Mouse (Mus musculus) c-Kit-positive CD71-negative TER-119-negative erythroid progenitor cells, embryonic 14.5 days (primary cell): Measurements from ENCODE around the gene Cdk14.

ENCODE experiments used
- DNase-seq: peaks from one replicate; pipeline ENCODE4 v3.0.0-alpha.2; 2013; ENCODE audit warnings: low read depth

Cdk14 gene

GRCm38 (mm10) chr5:4893852-4894207 is 526.3 kb downstream of the Cdk14 start:
- no peak for DNase-seq

DNA sequence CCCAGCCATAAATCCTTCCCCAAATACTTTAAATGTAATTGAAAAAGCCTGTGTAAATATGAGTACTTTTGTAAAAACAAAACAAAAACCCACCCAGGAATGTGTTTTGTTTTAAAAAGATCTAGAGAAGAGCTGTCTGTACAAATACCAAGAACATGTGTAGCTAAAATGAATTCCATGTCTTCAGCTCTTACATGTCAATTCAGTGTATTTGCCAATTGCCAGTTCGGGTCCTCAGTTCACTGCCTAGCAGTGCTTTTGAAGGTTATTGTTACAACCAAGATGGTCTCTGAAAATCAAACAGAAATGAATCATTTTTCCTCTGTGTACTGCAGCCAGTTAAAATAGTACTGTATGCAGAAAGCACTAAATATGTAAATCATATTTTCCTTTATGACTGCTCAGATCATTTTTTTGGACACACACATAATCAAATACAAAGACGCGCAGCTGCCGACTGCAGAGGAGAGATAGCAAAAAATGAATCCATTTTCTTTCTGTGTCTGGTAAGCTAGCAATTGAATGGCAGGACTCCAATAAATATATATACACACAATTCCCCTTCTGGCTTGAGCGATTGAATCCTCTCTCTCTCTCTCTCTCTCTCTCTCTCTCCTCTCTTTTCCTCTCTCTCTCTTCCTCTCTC is 526.8 kb downstream of the Cdk14 start:
- no peak for DNase-seq

- no peak for DNase-seq
These were observed 527.4 kb downstream of the Cdk14 start for GRCm38 (mm10) chr5:4892734-4893133.

GRCm38 (mm10) chr5:4891862-4892704 is 528.0 kb downstream of the Cdk14 start:
- no peak for DNase-seq

DNA sequence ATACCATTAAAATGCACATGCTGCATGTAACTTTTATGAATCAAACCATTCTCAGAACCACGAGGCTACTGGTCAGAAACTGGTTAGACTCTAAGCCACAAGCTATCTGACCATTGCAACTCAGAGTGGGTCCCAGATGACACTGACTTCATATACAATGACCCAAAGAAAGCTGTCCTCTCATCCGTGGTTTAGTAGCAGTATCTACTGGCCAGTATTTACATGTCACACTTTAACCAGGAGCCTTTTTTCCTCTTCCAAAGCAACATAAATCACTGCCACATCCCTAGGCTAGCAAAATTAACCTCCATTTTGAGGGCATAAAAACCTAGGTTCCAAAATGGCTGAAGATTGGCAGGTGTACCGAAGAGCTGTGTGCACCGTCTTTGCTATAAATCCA is 533.0 kb downstream of the Cdk14 start:
- DNase-seq = no peak

- no peak for DNase-seq
These were observed 537.3 kb downstream of the Cdk14 start for GRCm38 (mm10) chr5:4882841-4883240.

GRCm38 (mm10) chr5:4880331-4880730 is 539.8 kb downstream of the Cdk14 start:
- no peak for DNase-seq

DNA sequence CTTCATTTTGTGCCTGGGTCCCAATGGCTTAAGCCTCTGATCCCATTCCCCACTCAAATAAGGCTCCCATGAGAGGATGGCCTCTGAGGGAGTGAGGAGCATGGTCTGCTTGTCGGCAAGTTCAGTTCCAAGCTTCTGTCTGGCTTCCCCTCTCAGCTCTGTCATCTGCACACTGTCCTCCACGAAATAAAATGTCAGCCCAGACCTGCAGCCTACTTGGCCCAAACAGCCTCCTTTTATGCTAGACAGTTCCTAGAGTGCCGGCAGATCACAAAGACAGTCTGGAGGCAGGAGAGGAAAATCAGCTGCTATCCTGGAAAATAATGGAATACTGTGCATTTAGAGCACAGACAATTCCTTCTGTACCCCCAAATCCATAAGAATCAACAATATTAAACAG is 541.2 kb downstream of the Cdk14 start:
- DNase-seq = no peak

- DNase-seq = no peak
These were observed 542.5 kb downstream of the Cdk14 start for GRCm38 (mm10) chr5:4877638-4878037.

DNA sequence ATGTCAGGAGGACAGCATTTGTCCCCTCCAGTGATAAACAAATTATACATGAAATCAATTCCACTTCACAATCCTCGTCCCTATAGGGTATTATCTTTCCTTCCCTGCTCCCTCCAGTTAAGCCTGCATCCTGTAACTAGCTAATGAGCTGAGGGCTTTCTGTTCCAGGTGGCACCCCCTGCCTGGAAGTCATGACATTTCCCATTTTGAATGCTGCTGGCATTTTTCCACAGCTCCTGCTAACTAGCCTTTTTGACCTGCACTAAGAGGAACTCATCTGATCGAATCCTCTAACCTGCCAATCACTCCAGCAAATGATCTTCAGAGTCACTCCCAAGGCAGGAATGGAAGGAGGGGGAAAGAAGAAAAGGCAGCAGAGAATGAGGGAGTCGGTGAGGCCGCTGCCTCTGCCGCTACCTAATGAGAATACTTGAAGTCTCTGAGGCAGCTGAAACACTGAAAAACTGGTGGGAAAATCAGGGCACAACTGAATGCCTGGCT is 542.9 kb downstream of the Cdk14 start:
- DNase-seq = no peak

GRCm38 (mm10) chr5:4876653-4877091 is 543.4 kb downstream of the Cdk14 start:
- DNase-seq = no peak

- no peak for DNase-seq
These were observed 549.9 kb downstream of the Cdk14 start for GRCm38 (mm10) chr5:4870041-4870726.

DNA sequence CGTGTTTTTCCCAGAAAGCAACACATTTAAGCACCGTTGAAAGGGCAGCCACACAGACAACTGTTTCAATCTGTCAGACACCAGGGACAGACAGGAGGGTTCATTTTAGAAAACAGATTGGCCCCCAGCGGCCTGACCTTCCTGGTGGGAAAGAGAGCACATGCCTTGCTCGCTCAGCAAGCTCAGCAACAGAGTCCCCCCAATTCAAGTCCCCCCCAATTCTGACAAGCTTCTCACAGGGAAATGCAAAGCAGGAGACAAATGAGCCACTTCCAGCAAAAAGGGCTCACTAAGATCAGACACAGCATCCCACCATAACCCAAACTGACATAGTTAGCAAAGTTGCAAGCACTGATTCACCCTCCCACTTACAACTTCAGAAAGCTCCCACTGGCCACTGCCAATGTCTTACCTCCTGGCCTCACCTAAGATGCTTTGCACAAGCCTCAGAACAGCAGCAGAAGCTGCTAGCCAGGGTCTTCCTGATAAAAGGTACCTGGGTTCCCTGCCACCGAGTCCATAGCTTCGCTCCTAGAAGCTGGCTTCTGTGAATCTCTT is 551.5 kb downstream of the Cdk14 start:
- no peak for DNase-seq

DNA sequence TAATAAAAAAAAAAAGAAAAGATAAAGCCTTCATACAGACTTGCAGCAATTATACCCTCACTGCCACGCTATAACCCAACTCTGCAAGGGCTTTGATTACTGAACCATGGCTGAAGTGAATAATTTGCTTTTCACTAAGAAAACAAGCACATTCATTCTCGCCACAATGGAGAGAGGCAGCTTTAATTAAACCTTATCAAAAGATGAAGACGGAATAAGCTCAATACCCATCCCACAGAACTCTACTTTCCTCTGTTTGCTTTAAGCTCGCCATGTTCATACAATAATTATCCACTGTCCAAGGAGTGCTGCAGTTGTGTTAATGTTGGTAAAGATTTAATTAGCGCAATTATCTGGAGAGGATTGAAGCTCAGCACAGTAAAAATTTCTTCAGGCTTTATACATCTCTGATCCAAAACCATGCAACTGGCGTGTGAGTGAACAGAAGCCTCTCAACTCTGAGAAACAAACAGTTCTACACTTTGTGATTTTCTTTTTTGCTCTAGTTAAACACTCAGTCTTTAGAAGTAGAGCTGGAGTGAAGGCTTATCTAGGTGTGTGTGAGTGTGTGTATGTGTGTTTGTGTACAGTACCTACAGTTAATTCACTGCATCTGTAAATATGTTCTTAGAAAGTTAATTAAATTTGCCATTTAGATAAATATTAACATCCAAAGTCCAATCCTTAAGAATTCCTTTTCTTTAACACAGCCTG is 552.1 kb downstream of the Cdk14 start:
- no peak for DNase-seq

DNA sequence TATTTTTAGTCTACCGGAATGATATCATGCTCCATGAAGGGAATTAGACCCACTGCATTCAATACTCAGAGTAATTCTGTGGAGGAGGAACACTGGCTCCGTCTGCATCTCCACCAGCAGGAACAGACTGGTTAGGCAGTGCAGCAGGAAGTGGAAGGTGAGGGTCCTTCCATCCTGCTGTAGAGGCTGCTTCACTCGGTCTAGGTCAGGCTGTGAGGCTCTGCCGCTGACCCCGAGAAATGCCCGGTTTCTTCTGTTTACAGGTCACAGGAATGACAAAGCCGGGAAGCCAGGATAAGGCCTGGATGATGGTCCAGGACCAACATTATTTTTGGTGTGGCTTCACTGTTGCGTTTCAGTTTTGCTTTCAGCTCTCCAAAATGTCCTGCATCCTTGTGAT is 553.2 kb downstream of the Cdk14 start:
- DNase-seq = no peak

DNA sequence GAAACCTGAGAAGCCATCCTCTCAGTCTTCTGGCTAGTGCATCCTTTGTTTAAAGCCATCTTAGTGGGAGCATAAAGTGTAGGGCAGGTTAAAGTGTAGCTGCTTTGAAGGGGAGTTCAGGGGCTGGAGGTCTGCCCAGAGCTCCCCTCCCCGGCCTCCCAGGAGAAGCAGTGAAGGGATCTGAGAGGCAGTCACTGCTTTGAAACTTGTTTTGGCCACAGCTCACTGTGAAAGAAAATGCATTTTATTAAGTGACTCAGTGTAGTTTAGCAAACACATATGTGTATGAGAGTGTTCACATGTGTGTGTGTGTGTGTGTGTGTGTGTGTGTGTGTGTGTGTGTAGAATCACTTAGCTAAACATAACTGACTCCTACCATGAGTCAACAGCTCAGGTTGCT is 554.0 kb downstream of the Cdk14 start:
- no peak for DNase-seq

DNA sequence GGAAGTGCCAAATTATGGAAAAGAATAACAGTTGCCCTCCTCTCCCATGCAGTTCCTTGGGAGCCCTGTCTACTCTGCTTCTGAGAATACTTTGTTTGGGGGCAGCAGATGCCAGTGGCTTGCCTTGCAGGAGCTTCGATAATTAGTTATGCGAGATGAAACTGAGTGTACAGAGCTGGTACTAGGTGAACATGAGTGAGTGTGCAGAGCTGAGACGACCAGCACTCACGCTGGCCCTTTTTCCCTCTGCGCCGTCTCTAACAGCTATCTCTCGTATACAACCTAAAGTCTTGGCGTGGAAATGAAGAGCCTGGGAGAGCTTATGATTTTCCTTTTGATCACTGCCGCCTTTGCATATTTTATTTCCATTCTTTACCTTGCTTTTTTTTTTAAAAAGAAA is 558.5 kb downstream of the Cdk14 start:
- no peak for DNase-seq

DNA sequence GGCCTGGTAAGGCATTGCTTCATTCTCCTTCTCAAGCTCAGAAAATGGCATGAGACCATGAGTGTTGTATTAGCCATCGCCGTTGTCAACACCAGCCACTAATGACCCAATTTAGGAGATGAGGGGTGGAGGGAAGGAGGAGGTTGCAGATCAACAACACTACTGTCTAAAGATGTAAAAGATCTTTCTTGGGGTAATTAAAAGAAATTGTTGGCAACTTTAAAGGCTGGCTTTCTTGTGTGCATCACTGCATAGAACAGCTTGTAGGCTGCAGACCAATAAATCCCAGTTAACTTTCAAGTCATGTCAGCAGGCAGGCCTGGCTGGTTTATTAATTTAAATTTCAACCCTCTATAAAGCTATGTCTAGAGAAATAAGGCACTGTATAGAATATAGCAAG is 559.0 kb downstream of the Cdk14 start:
- DNase-seq = no peak

DNA sequence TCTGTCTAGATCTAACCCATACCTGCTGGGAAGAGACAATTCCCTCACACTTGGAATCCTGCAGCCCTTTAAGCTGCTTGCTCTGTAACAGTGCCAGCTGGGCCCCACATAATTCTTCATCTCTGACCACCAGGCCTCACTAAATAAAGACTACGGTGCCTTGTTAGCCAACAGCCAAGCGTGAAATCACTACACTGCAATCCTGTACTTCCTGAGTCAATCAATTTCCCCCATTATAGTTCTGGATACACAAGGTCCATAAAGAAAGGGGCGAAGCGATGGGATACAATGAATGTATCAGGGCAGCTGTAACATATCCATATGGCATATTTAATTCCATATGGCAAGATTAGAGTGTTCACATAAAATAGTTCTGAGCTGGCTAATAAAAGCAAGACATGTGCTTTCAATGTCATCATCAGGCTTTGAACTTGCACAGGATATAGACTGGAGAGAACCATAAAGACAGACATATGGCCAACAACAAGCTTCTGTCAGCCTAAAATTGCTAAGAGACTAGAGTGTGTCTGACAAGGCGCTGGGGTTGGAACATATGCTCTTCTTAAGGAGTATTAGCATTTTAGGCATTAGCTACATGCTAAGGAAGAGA is 562.0 kb downstream of the Cdk14 start:
- DNase-seq = no peak

- DNase-seq = no peak
These were observed 566.6 kb downstream of the Cdk14 start for GRCm38 (mm10) chr5:4853503-4853902.

GRCm38 (mm10) chr5:4852711-4853320 is 567.3 kb downstream of the Cdk14 start:
- DNase-seq = no peak
